Mouse (Mus musculus) lung, postnatal 0 days (tissue): Measurements from ENCODE around the gene Grip2. TPM values are rescaled to one million over a fixed set of nuclear protein-coding genes. Genes with fewer than 3 reads are reported as not detected.
A peak's percentile ranks its signal among the peaks of the same experiment; 100 is the strongest.

ENCODE experiments used
- ATAC-seq: fragments of 200-750 bp; cut with Nextera tagmentation; 2 replicates; pipeline ENCODE4 v1.8.0; 2017; ENCODE audit warnings: moderate library complexity
- DNase-seq: peaks from one replicate; pipeline ENCODE4 v3.0.0-alpha.2; 2016; ENCODE audit warnings: low spot score
- H3K27ac ChIP-seq: fragments of 300-500 bp; sonication (generic); 2 replicates; pipeline ENCODE4 v1.5.1; 2014; ENCODE audit warnings: antibody characterized with exemption, mild to moderate bottlenecking, low read length, mixed read lengths
- H3K27me3 ChIP-seq: fragments of 300-500 bp; sonication (generic); replicated peaks from 2 replicates; pipeline ENCODE4 v1.6.1; 2014; ENCODE audit warnings: low read length, mixed read lengths; ENCODE audit not compliant: insufficient read depth
- H3K36me3 ChIP-seq: fragments of 300-500 bp; sonication (generic); 2 replicates; pipeline ENCODE4 v1.6.1; 2014; ENCODE audit warnings: low read length, mixed read lengths; ENCODE audit not compliant: insufficient read depth
- H3K4me1 ChIP-seq: fragments of 300-500 bp; sonication (generic); 2 replicates; pipeline ENCODE4 v1.6.1; 2014; ENCODE audit warnings: antibody characterized with exemption, low read depth, low read length, mixed read lengths; ENCODE audit not compliant: insufficient read depth
- H3K4me2 ChIP-seq: fragments of 300-500 bp; sonication (generic); replicated peaks from 2 replicates; pipeline ENCODE4 v1.6.1; 2014; ENCODE audit warnings: low read depth, mild to moderate bottlenecking, low read length, moderate library complexity, mixed read lengths
- H3K4me3 ChIP-seq: fragments of 300-500 bp; sonication (generic); 2 replicates; pipeline ENCODE4 v1.5.1; 2014; ENCODE audit warnings: low read depth, low read length
- H3K9ac ChIP-seq: fragments of 300-500 bp; sonication (generic); replicated peaks from 2 replicates; pipeline ENCODE4 v1.6.1; 2014; ENCODE audit warnings: low read depth, mild to moderate bottlenecking
- H3K9me3 ChIP-seq: fragments of 300-500 bp; sonication (generic); 2 replicates; pipeline ENCODE4 v1.6.1; 2016; ENCODE audit warnings: low read length, mixed read lengths
- CTCF ChIP-seq: IDR thresholded peaks from 2 replicates; pipeline ENCODE4 v1.5.1; 2016; ENCODE audit warnings: antibody characterized with exemption, mild to moderate bottlenecking
- EP300 ChIP-seq: IDR thresholded peaks from 2 replicates; pipeline ENCODE4 v1.6.1; 2016; ENCODE audit warnings: antibody characterized with exemption, mild to moderate bottlenecking, control low read depth
- WGBS: fragments of 180-500 bp; shearing (Covaris S2); extraction: QIAGEN DNeasy Blood & Tissue Kit; methylation state at CpG from one replicate; pipeline ENCODE4 v1.1.7; 2014; 5-methylcytosine and 5-hydroxymethylcytosine counted together
- polyA plus RNA-seq: library from polyadenylated mRNA; unstranded; fragments of >200 nt; fragmentation: Nextera tagmentation; extraction: Ambion mirVana; gene quantifications from 2 replicates; pipeline ENCODE4 v1.2.1, GENCODE M21; 2015

Gene Grip2
- polyA plus RNA-seq, 1 experiment from 2014 or later: 0.16 TPM

DNA sequence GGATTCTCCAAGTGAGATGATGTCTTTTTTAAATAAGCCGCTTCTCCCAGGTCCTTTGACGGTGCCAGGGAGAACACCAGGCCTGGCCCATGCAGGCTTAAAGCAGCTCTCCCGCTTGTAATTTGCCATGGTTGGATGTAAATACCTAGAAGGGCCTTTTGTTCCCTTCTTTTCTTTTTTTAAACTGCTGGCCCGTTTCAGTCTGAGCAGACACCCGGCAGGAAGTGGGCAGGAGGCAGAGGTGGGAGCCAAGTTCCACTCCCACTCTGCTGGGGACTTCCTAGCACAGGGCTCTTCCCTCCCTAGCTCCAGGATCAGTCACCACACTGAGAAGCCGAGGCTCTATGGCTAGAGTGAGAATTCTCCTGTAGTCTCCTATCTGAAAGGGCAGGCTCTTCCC is 73.0 kb downstream of the Grip2 start:
- peaks cover 22% of the 10 kb centered on the region for H3K36me3 ChIP-seq
- H3K27ac ChIP-seq: peak overlapping the region; percentile 38; the same call in 1 of the 2 replicates
- no peaks in the 10 kb centered on the region for H3K9me3 ChIP-seq
- no peaks in the 10 kb centered on the region; the same call in 1 of the 2 replicates for H3K4me1 ChIP-seq
- H3K4me3 ChIP-seq: no peak overlapping the region
- no peak overlapping the region for H3K9ac ChIP-seq
- ATAC-seq (peak; percentile 39), DNase-seq (peak; percentile 39)
- 40% methylated on average over 6 of the region's 6 CpGs for WGBS
- TF ChIP-seq EP300: no peak
- no peak for TF ChIP-seq CTCF
- H3K27me3 ChIP-seq: no peaks in the 10 kb centered on the region
- no peak overlapping the region for H3K4me2 ChIP-seq

GRCm38 (mm10) chr6:91752884-91753283 is 74.2 kb downstream of the Grip2 start:
- Histone ChIP-seq H3K27me3 (no peaks in the 10 kb centered on the region), H3K36me3 (peaks cover 21% of the 10 kb centered on the region), H3K4me2 (no peak overlapping the region), H3K4me3 (no peak overlapping the region), H3K4me1 (no peaks in the 10 kb centered on the region; the same call in 1 of the 2 replicates), H3K9ac (no peak overlapping the region), H3K9me3 (no peaks in the 10 kb centered on the region), H3K27ac (peak overlapping the region; percentile 38)
- ATAC-seq (peak; percentile 76), DNase-seq (peak; percentile 30)
- TF ChIP-seq EP300 (peak; percentile 66; the same call in 1 of the 2 replicates), CTCF (no peak)
- WGBS: 54% methylated on average over 8 of the region's 8 CpGs

- no peak for ATAC-seq
- Histone ChIP-seq H3K4me1 (no peaks in the 10 kb centered on the region; the same call in 1 of the 2 replicates), H3K4me3 (no peak overlapping the region), H3K9me3 (no peaks in the 10 kb centered on the region), H3K27me3 (no peaks in the 10 kb centered on the region), H3K9ac (no peak overlapping the region), H3K27ac (no peak overlapping the region), H3K36me3 (peaks cover 31% of the 10 kb centered on the region), H3K4me2 (no peak overlapping the region)
- 73% methylated on average over 3 of the region's 3 CpGs for WGBS
- TF ChIP-seq CTCF (peak; percentile 56), EP300 (no peak)
- no peak for DNase-seq
Measured at GRCm38 (mm10) chr6:91750976-91751375, 76.1 kb downstream of the Grip2 start.

DNA sequence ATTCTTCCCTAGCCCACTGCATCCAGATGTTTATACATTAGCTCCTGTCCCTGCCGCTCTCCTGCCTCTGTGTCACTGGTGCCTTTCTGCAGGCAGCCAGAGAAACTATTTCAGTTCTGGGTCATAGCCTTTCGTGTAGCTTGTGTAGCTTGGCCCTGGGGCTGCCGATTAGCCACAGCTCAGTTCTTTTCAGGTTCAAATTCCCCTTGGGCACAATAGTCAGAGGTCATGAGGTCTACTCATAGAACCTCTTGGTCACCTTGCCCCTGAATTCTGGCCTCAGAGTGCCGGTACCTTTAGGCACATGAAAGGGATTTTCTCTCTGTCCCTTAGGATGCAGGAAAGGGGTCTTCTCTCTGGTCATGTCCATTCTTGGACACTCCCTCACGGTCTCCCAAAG is 80.3 kb downstream of the Grip2 start:
- Histone ChIP-seq H3K27ac (no peak overlapping the region), H3K4me2 (no peak overlapping the region), H3K4me1 (no peaks in the 10 kb centered on the region), H3K36me3 (peaks cover 52% of the 10 kb centered on the region), H3K27me3 (no peaks in the 10 kb centered on the region), H3K9me3 (no peaks in the 10 kb centered on the region), H3K9ac (no peak overlapping the region), H3K4me3 (no peak overlapping the region)
- ATAC-seq (no peak), DNase-seq (no peak)
- TF ChIP-seq CTCF (no peak), EP300 (no peak)
- WGBS: 84% methylated on average over 5 of the region's 5 CpGs

DNA sequence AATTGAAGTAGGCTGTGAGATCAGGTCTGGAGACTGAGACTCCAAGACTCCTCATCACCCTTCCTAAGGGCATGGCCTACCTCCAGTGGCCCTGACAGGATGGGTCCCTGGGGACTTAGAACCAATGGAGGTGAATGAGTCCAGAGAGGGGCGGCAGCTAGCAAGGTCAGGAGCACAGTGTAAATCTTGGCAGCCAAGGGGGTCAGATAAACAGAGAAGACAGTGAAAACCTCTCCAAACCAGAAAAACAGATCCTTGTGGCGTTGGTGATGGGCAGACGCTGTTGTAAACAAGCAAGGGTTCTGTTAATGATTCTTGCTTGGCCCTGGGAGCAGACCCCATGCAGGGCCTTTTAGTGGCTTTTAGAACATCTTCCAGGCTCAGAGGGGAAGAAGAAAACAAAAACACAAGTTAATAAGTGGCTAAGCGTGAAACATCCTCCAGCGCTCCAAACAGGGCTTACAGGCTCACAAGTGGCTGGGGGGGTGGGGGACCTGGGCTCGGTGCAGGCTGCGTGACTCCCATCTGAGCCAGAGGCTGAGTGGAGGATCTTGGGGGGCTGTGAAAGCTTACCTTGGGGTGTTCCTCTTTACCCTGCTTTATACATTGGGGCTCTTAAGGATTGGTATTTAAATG is 81.0 kb downstream of the Grip2 start:
- WGBS: 78% methylated on average over 7 of the region's 7 CpGs
- Histone ChIP-seq H3K4me3 (no peak overlapping the region), H3K4me1 (no peaks in the 10 kb centered on the region), H3K4me2 (no peak overlapping the region), H3K27ac (no peak overlapping the region), H3K9ac (no peak overlapping the region), H3K27me3 (no peaks in the 10 kb centered on the region), H3K36me3 (peaks cover 56% of the 10 kb centered on the region), H3K9me3 (no peaks in the 10 kb centered on the region)
- no peak for TF ChIP-seq CTCF
- TF ChIP-seq EP300: no peak
- DNase-seq (no peak), ATAC-seq (no peak)

- Histone ChIP-seq H3K9ac (no peak overlapping the region), H3K9me3 (no peaks in the 10 kb centered on the region), H3K4me1 (no peaks in the 10 kb centered on the region), H3K36me3 (peaks cover 47% of the 10 kb centered on the region), H3K27ac (no peak overlapping the region), H3K4me3 (no peak overlapping the region), H3K4me2 (no peak overlapping the region), H3K27me3 (no peaks in the 10 kb centered on the region)
- DNase-seq: no peak
- TF ChIP-seq CTCF (no peak), EP300 (no peak)
- 68% methylated on average over 3 of the region's 3 CpGs for WGBS
- no peak for ATAC-seq
Measured at GRCm38 (mm10) chr6:91745246-91745645, 81.8 kb downstream of the Grip2 start.

DNA sequence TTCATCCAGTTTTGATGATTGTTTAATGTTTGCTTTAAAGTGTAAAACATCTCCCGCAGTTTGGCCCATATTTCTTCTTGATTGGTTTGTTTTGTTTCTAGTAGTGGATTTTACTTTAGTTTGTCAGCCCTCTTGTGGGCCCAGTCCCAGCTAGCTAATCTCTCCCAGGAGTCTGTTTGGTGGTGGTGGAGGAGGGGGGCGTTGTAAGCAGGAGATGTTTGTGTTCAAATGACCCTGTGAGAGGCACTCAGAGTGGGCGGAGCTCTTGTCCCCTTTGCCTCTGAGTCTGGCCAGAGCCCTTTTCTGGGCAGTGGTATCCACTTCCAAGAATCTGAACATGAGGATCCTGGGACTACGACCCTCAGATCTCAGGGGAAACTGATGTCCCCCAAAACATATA is 83.2 kb downstream of the Grip2 start:
- no peaks in the 10 kb centered on the region for H3K4me1 ChIP-seq
- no peak overlapping the region for H3K27ac ChIP-seq
- H3K27me3 ChIP-seq: no peaks in the 10 kb centered on the region
- ATAC-seq: no peak
- no peak for DNase-seq
- H3K9ac ChIP-seq: no peak overlapping the region
- no peak overlapping the region for H3K4me3 ChIP-seq
- no peak overlapping the region for H3K4me2 ChIP-seq
- WGBS: 55% methylated on average over 4 of the region's 4 CpGs
- H3K9me3 ChIP-seq: no peaks in the 10 kb centered on the region
- peaks cover 41% of the 10 kb centered on the region for H3K36me3 ChIP-seq
- TF ChIP-seq CTCF (no peak), EP300 (no peak)
